Mouse (Mus musculus) stomach, embryonic 14.5 days (tissue): ENCODE results near the gene Dupd1. TPM values are rescaled to one million over a fixed set of nuclear protein-coding genes. Genes with fewer than 3 reads are reported as not detected.

ENCODE experiments used
- ATAC-seq: fragments of 200-750 bp; cut with Nextera tagmentation; 2 replicates; pipeline ENCODE4 v1.8.0; 2017; ENCODE audit warnings: low read depth, moderate TSS enrichment; ENCODE audit not compliant: insufficient number of reproducible peaks, insufficient read depth, low FRiP score
- H3K27ac ChIP-seq: fragments of 300-500 bp; sonication (generic); 2 replicates; pipeline ENCODE4 v1.5.1; 2014; ENCODE audit warnings: mild to moderate bottlenecking, low read length, moderate library complexity, mixed read lengths
- H3K27me3 ChIP-seq: fragments of 300-500 bp; sonication (generic); 2 replicates; pipeline ENCODE4 v1.6.1; 2014; ENCODE audit warnings: low read length, control low read depth, mixed read lengths; ENCODE audit not compliant: control insufficient read depth, insufficient read depth
- H3K36me3 ChIP-seq: fragments of 300-500 bp; sonication (generic); 2 replicates; pipeline ENCODE4 v1.6.1; 2014; ENCODE audit warnings: mild to moderate bottlenecking, control low read depth, low read length, moderate library complexity, mixed read lengths; ENCODE audit not compliant: control insufficient read depth, insufficient read depth
- H3K4me1 ChIP-seq: fragments of 300-500 bp; sonication (generic); 2 replicates; pipeline ENCODE4 v1.6.1; 2014; ENCODE audit warnings: low read length, control low read depth, mixed read lengths; ENCODE audit not compliant: control insufficient read depth, insufficient read depth
- H3K4me2 ChIP-seq: fragments of 300-500 bp; sonication (generic); replicated peaks from 2 replicates; pipeline ENCODE4 v1.6.1; 2014; ENCODE audit warnings: low read depth, low read length, control low read depth
- H3K4me3 ChIP-seq: fragments of 300-500 bp; sonication (generic); 2 replicates; pipeline ENCODE4 v1.5.1; 2014; ENCODE audit warnings: low read depth, low read length, control low read depth
- H3K9ac ChIP-seq: fragments of 300-500 bp; sonication (generic); replicated peaks from 2 replicates; pipeline ENCODE4 v1.6.1; 2014; ENCODE audit warnings: low read depth, mild to moderate bottlenecking, control low read depth, low read length, moderate library complexity, mixed read lengths
- H3K9me3 ChIP-seq: fragments of 300-500 bp; sonication (generic); 2 replicates; pipeline ENCODE4 v1.6.1; 2016; ENCODE audit warnings: low read depth, low read length, control low read depth; ENCODE audit not compliant: control insufficient read depth
- WGBS: fragments of 180-500 bp; shearing (Covaris S2); extraction: QIAGEN DNeasy Blood & Tissue Kit; methylation state at CpG from one replicate; pipeline ENCODE4 v1.1.7; 2014; 5-methylcytosine and 5-hydroxymethylcytosine counted together
- polyA plus RNA-seq: library from polyadenylated mRNA; unstranded; fragments of >200 nt; fragmentation: Nextera tagmentation; extraction: Ambion mirVana; gene quantifications from 2 replicates; pipeline ENCODE4 v1.2.1, GENCODE M21; 2014

The Dupd1 gene
- polyA plus RNA-seq, 1 experiment from 2014 or later = not detected

- H3K9me3 ChIP-seq = no peaks in the 10 kb centered on the region
- H3K9ac ChIP-seq = no peak overlapping the region
- H3K27me3 ChIP-seq = no peaks in the 10 kb centered on the region
- 87% methylated on average over 15 of the region's 15 CpGs for WGBS
- H3K36me3 ChIP-seq = no peaks in the 10 kb centered on the region
- H3K4me3 ChIP-seq = no peak overlapping the region
- H3K4me1 ChIP-seq = no peaks in the 10 kb centered on the region
- ATAC-seq = no peak
- H3K4me2 ChIP-seq = no peak overlapping the region
- no peak overlapping the region for H3K27ac ChIP-seq
Observed at GRCm38 (mm10) chr14:21733131-21733905, 18.9 kb upstream of the Dupd1 start.

DNA sequence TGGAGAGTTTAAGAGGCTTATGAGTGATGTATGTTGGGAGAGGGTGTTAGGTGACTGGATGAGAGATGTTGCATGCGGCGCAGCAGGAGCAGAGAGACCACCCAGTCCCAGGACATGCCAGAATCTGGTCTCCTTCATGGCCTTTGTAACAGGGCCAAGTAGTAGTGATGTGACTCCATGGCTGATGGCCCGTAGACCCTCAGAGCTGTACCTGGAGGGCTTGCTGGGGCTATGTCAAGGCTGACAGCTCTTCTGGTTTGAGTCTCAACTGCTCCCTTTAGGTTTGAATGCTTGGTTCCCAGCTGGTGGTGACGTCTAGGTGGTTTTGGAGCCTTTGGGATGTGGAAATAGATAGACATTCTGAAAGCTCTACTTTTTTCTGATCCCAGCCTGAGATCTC is 15.6 kb upstream of the Dupd1 start:
- no peak for ATAC-seq
- Histone ChIP-seq H3K36me3 (no peaks in the 10 kb centered on the region), H3K9ac (no peak overlapping the region), H3K9me3 (no peaks in the 10 kb centered on the region), H3K4me1 (no peaks in the 10 kb centered on the region), H3K4me3 (no peak overlapping the region), H3K4me2 (no peak overlapping the region), H3K27me3 (no peaks in the 10 kb centered on the region), H3K27ac (no peak overlapping the region)
- WGBS = 91% methylated on average over 4 of the region's 4 CpGs

- ATAC-seq = no peak
- Histone ChIP-seq H3K4me1 (no peaks in the 10 kb centered on the region), H3K9ac (no peak overlapping the region), H3K36me3 (no peaks in the 10 kb centered on the region), H3K9me3 (no peaks in the 10 kb centered on the region), H3K27ac (no peak overlapping the region), H3K27me3 (no peaks in the 10 kb centered on the region), H3K4me2 (no peak overlapping the region), H3K4me3 (no peak overlapping the region)
- WGBS = 73% methylated on average over 6 of the region's 6 CpGs
Observed at GRCm38 (mm10) chr14:21729031-21729732, 14.8 kb upstream of the Dupd1 start.

DNA sequence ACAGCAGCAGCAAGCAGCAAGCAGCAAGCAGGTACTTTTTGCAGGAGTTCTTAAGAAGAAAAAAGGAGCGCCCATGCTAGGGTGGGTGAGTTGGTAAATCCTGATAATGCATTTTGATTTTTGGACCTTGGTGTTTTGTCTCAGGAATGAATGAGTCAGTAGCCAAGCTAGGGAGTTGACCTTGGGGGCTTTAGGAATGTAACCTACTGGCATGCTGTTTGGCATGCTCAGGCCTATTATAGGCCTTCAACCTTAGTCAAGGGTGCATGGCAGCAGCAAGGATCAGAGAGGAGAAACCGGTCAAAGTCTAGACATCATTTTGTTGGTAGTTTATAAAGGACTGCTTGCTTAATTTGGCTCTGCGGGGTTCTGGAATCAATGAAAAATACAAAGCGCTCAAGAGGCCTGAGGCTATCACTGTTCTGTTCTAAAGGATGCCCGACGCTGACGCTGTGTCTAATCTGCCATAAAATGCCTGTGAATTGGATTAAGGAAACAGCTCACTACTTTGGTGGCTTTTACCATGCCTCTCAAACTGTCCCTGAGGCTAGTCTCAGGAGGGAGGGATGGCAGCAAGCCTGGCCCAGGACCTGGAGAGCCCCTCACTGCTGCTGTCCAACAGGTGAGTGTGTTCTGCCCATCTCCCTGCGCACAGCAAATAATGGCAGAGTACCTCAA is 7.8 kb upstream of the Dupd1 start:
- 86% methylated on average over 8 of the region's 8 CpGs for WGBS
- ATAC-seq = no peak
- Histone ChIP-seq H3K27ac (no peak overlapping the region), H3K9ac (no peak overlapping the region), H3K4me2 (no peak overlapping the region), H3K27me3 (no peaks in the 10 kb centered on the region), H3K4me3 (no peak overlapping the region), H3K9me3 (no peaks in the 10 kb centered on the region), H3K36me3 (no peaks in the 10 kb centered on the region), H3K4me1 (no peaks in the 10 kb centered on the region)

DNA sequence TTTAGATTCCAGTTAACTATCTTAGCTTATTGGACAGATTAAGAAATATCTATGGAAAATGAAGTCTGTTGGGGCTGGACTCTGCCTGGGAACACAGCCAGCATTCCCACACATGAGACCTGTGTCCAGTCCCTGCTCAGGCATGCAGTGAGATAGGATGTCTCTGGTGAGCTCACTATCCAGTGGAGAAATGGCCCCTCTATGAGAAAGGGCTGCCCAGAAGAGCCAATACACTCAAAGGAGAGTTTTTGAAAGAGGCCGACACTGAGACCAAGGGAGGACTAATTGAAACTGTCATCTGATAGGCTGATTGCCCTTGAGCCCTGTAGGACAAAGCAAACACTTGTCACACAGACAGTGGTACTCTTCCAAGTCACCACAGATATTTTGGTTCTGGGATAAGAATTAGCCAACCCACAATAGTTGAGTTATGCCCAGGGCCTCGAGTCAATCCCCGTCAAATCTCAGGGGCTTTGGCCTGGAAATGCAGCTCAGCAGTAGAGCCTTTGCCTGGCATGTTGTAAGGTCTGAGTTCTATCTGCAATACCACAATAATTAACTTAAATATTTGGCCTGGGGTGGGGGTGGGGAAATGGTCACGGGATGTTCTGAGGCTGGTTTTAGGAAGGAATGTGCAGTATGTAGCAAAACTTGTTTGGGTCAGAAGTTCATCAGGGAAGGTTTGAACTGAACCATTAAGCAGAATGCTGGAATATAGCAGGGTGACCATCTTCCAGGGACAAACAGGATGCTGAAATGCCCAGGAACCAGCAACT is 6.2 kb upstream of the Dupd1 start:
- WGBS = 72% methylated on average over 4 of the region's 4 CpGs
- no peaks in the 10 kb centered on the region for H3K9me3 ChIP-seq
- no peak overlapping the region for H3K4me3 ChIP-seq
- no peaks in the 10 kb centered on the region for H3K36me3 ChIP-seq
- no peaks in the 10 kb centered on the region for H3K4me1 ChIP-seq
- H3K4me2 ChIP-seq = no peak overlapping the region
- H3K9ac ChIP-seq = no peak overlapping the region
- no peak for ATAC-seq
- no peak overlapping the region for H3K27ac ChIP-seq
- H3K27me3 ChIP-seq = no peaks in the 10 kb centered on the region

DNA sequence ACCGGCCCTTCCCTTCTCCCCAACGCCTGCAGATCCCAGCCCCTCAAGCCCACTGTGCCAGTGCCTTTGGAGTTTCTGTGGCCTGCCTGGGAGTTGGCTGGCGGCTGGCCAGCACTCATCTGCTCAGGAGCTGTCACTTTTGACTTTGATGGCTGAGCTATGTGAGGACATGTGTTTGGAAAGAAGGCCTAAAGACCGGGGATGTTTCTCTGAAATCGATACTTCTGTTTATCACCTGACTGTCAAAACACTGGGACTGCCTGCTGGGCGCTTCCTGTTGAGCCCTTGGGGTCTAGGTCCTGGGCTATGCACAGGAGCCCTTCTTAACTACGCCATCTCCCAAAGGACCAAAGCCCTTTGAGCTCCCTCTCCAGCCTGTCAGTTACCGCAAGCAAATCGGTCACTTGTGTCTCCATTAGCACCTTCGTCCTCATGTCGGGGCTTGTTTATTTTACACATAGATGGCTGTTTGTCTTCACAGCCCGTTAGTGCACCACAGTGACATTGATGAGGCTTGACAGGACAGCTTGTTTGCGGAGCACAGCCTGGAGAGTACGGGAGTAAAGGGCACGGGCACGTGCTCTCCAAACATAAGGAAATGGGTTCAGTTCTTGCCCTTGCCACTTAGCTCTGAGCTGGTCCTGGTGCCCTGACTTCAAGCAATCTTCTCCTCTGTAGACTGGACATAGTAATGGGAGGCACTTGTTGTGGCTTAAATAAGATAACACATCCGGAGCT is 5.4 kb upstream of the Dupd1 start:
- Histone ChIP-seq H3K4me2 (no peak overlapping the region), H3K9ac (no peak overlapping the region), H3K36me3 (no peaks in the 10 kb centered on the region), H3K4me3 (no peak overlapping the region), H3K4me1 (no peaks in the 10 kb centered on the region), H3K27ac (no peak overlapping the region), H3K9me3 (no peaks in the 10 kb centered on the region), H3K27me3 (no peaks in the 10 kb centered on the region)
- WGBS = 18% methylated on average over 17 of the region's 17 CpGs
- ATAC-seq = no peak

GRCm38 (mm10) chr14:21711231-21711630 is 3.1 kb downstream of the Dupd1 start:
- H3K4me3 ChIP-seq = no peak overlapping the region
- no peaks in the 10 kb centered on the region for H3K4me1 ChIP-seq
- H3K27me3 ChIP-seq = no peaks in the 10 kb centered on the region
- no peak overlapping the region for H3K27ac ChIP-seq
- no peak for ATAC-seq
- WGBS = 56% methylated on average over 2 of the region's 2 CpGs
- no peaks in the 10 kb centered on the region for H3K36me3 ChIP-seq
- H3K4me2 ChIP-seq = no peak overlapping the region
- no peak overlapping the region for H3K9ac ChIP-seq
- H3K9me3 ChIP-seq = no peaks in the 10 kb centered on the region

DNA sequence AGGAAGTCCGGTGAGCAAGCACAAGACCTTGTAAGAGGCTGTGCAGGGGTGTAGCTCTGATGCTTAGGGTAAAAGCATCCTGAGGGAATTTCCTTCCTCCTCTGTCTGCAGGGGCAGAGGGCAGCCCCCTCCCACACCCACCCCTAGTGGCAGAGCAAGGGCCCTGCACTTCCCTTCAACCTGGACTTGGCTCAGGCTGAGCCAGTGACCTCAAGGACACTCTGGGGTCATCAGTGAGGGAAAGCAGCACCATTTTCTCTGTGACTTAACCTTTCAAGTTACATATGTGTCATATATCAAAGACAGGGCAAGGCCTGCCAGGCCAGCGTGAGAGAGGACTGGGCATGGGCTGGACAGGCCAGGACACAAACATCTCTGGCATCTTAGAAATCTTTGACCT is 4.8 kb downstream of the Dupd1 start:
- Histone ChIP-seq H3K27me3 (no peaks in the 10 kb centered on the region), H3K9me3 (no peaks in the 10 kb centered on the region), H3K4me2 (no peak overlapping the region), H3K9ac (no peak overlapping the region), H3K27ac (no peak overlapping the region), H3K4me1 (no peaks in the 10 kb centered on the region), H3K36me3 (no peaks in the 10 kb centered on the region), H3K4me3 (no peak overlapping the region)
- no peak for ATAC-seq
- WGBS = 49% methylated on average over 2 of the region's 2 CpGs
